Mouse (Mus musculus): ENCODE data around the gene Aprt. TPM values are rescaled to one million over a fixed set of nuclear protein-coding genes. Genes with fewer than 3 reads are reported as not detected.

Gene Aprt
- polyA plus RNA-seq, 2 experiments: 87.5 to 197 TPM

- TF ChIP-seq CTCF (IDR thresholded peaks at IDR 0.05; ENCODE audit: low read depth) (peak; percentile 76), EP300 (IDR thresholded peaks at IDR 0.05; ENCODE audit: low read depth) (no peak)
- Histone ChIP-seq H3K9me3 (ENCODE audit: control insufficient read depth, low read length) (no peaks in the 10 kb centered on the region), H3K36me3 (replicated peaks; ENCODE audit: control insufficient read depth, insufficient read depth, low read depth) (no peaks in the 10 kb centered on the region), H3K4me3 (ENCODE audit: insufficient read depth in 1 of 2, low read depth in 2 of 2, low read length in 2 of 2) (peak within 1 kb of the TSS; percentile 66 to 78), H3K9ac (replicated peaks) (peak within 1 kb of the TSS; percentile 82), H3K27ac (peak within 1 kb of the TSS; percentile 57), H3K4me1 (replicated peaks; ENCODE audit: control insufficient read depth in 2 of 2, insufficient read depth in 2 of 2, low read length in 1 of 2) (peaks cover 7 to 13% of the 10 kb centered on the region in 2 experiments), H3K4me2 (ENCODE audit: low read depth) (peak within 1 kb of the TSS; percentile 88), H3K27me3 (ENCODE audit: control insufficient read depth, insufficient read depth, low read length) (no peaks in the 10 kb centered on the region)
- peak; percentile 94 for ATAC-seq (ENCODE audit: insufficient read depth)
- WGBS (ENCODE audit: insufficient replicate concordance): under 1% methylated on average over 57 of the region's 57 CpGs
- peak; percentile 94 to 95 (median 94) for DNase-seq (ENCODE audit: low read depth in 3 of 3, low spot score in 3 of 3)
These were observed 34.8 kb upstream of the Aprt start, which contains the start of the genes Galns and Trappc2l for GRCm38 (mm10) chr8:122611295-122612133. TSS of gene Galns (minus strand) at chr8:122611463. TSS of gene Trappc2l (plus strand) at chr8:122611640.

GRCm38 (mm10) chr8:122610612-122611277, 34.0 kb upstream of the Aprt start:
- no peak; the same call in 1 of the 2 replicates for ATAC-seq (ENCODE audit: insufficient read depth)
- H3K4me1 ChIP-seq (replicated peaks; ENCODE audit: control insufficient read depth in 2 of 2, insufficient read depth in 2 of 2, low read length in 1 of 2): peaks cover 7 to 13% of the 10 kb centered on the region in 2 experiments
- H3K27ac ChIP-seq: no peak overlapping the region
- 6% methylated on average over 20 of the region's 20 CpGs for WGBS (ENCODE audit: insufficient replicate concordance)
- peak overlapping the region; percentile 60 for H3K9ac ChIP-seq (replicated peaks)
- no peaks in the 10 kb centered on the region for H3K36me3 ChIP-seq (replicated peaks; ENCODE audit: control insufficient read depth, insufficient read depth, low read depth)
- DNase-seq (ENCODE audit: low read depth in 3 of 3, low spot score in 3 of 3): no peak
- peak overlapping the region; percentile 61 to 78 for H3K4me3 ChIP-seq (ENCODE audit: insufficient read depth in 1 of 2, low read depth in 2 of 2, low read length in 2 of 2)
- no peaks in the 10 kb centered on the region for H3K9me3 ChIP-seq (ENCODE audit: control insufficient read depth, low read length)
- no peak for TF ChIP-seq EP300 (IDR thresholded peaks at IDR 0.05; ENCODE audit: low read depth)
- TF ChIP-seq CTCF (IDR thresholded peaks at IDR 0.05; ENCODE audit: low read depth): no peak
- peak overlapping the region; percentile 81 for H3K4me2 ChIP-seq (ENCODE audit: low read depth)
- no peaks in the 10 kb centered on the region for H3K27me3 ChIP-seq (ENCODE audit: control insufficient read depth, insufficient read depth, low read length)

GRCm38 (mm10) chr8:122610209-122610608, 33.5 kb upstream of the Aprt start:
- Histone ChIP-seq H3K4me2 (ENCODE audit: low read depth) (no peak overlapping the region), H3K27ac (no peak overlapping the region), H3K9ac (replicated peaks) (no peak overlapping the region), H3K4me3 (ENCODE audit: insufficient read depth in 1 of 2, low read depth in 2 of 2, low read length in 2 of 2) (no peak overlapping the region; a peak in 1 of 4 replicates), H3K36me3 (replicated peaks; ENCODE audit: control insufficient read depth, insufficient read depth, low read depth) (no peaks in the 10 kb centered on the region), H3K27me3 (ENCODE audit: control insufficient read depth, insufficient read depth, low read length) (no peaks in the 10 kb centered on the region), H3K9me3 (ENCODE audit: control insufficient read depth, low read length) (no peaks in the 10 kb centered on the region), H3K4me1 (replicated peaks; ENCODE audit: control insufficient read depth in 2 of 2, insufficient read depth in 2 of 2, low read length in 1 of 2) (peaks cover 7 to 13% of the 10 kb centered on the region in 2 experiments)
- DNase-seq (ENCODE audit: low read depth in 3 of 3, low spot score in 3 of 3) (no peak), ATAC-seq (ENCODE audit: insufficient read depth) (no peak)
- no peak for TF ChIP-seq CTCF (IDR thresholded peaks at IDR 0.05; ENCODE audit: low read depth)
- TF ChIP-seq EP300 (IDR thresholded peaks at IDR 0.05; ENCODE audit: low read depth): no peak
- 60% methylated on average over 4 of the region's 4 CpGs for WGBS (ENCODE audit: insufficient replicate concordance)

GRCm38 (mm10) chr8:122606810-122607209, 30.1 kb upstream of the Aprt start:
- no peaks in the 10 kb centered on the region for H3K27me3 ChIP-seq (ENCODE audit: control insufficient read depth, insufficient read depth, low read length)
- no peaks in the 10 kb centered on the region for H3K9me3 ChIP-seq (ENCODE audit: control insufficient read depth, low read length)
- no peak overlapping the region for H3K27ac ChIP-seq
- WGBS (ENCODE audit: insufficient replicate concordance): 76% methylated on average over 11 of the region's 12 CpGs
- H3K4me1 ChIP-seq (replicated peaks; ENCODE audit: control insufficient read depth in 2 of 2, insufficient read depth in 2 of 2, low read length in 1 of 2): peaks cover 0 to 3% of the 10 kb centered on the region in 2 experiments; a peak in 1 of 4 replicates
- H3K9ac ChIP-seq (replicated peaks): no peak overlapping the region
- DNase-seq (ENCODE audit: low read depth in 3 of 3, low spot score in 3 of 3): no peak
- no peak for ATAC-seq (ENCODE audit: insufficient read depth)
- H3K4me2 ChIP-seq (ENCODE audit: low read depth): no peak overlapping the region
- no peak overlapping the region for H3K4me3 ChIP-seq (ENCODE audit: insufficient read depth in 1 of 2, low read depth in 2 of 2, low read length in 2 of 2)
- no peak for TF ChIP-seq EP300 (IDR thresholded peaks at IDR 0.05; ENCODE audit: low read depth)
- no peak for TF ChIP-seq CTCF (IDR thresholded peaks at IDR 0.05; ENCODE audit: low read depth)
- H3K36me3 ChIP-seq (replicated peaks; ENCODE audit: control insufficient read depth, insufficient read depth, low read depth): no peaks in the 10 kb centered on the region

DNA sequence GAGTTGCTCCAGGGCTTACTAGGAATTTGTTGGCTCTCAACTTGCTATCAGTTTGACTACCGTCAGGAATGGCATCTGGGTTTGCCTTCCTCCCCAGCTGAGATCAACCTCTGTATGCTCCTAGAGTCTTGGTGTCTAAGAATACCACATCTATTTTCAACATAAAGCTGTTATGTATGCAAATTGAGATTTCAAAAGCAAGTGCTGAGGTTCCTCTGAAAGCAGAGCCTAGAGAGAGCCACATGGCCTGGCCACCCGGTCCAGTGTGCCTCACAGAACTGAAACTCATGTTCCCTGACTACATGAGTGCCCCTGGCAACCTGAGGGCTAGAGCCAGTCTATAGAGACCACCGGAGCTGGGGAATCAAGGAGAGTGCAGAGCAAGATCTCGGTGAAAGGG, 28.7 kb upstream of the Aprt start:
- H3K4me1 ChIP-seq (replicated peaks; ENCODE audit: control insufficient read depth in 2 of 2, insufficient read depth in 2 of 2, low read length in 1 of 2): no peaks in the 10 kb centered on the region
- 66% methylated on average over 4 of the region's 4 CpGs for WGBS (ENCODE audit: insufficient replicate concordance)

More for the DNA sequence above, 28.7 kb upstream of the Aprt start:
- H3K9ac ChIP-seq (replicated peaks): no peak overlapping the region
- no peaks in the 10 kb centered on the region for H3K27me3 ChIP-seq (ENCODE audit: control insufficient read depth, insufficient read depth, low read length)
- ATAC-seq (ENCODE audit: insufficient read depth) (no peak), DNase-seq (ENCODE audit: low read depth in 3 of 3, low spot score in 3 of 3) (no peak)
- H3K4me3 ChIP-seq (ENCODE audit: insufficient read depth in 1 of 2, low read depth in 2 of 2, low read length in 2 of 2): no peak overlapping the region
- TF ChIP-seq EP300 (IDR thresholded peaks at IDR 0.05; ENCODE audit: low read depth): no peak
- no peak for TF ChIP-seq CTCF (IDR thresholded peaks at IDR 0.05; ENCODE audit: low read depth)
- no peaks in the 10 kb centered on the region for H3K36me3 ChIP-seq (replicated peaks; ENCODE audit: control insufficient read depth, insufficient read depth, low read depth)
- H3K4me2 ChIP-seq (ENCODE audit: low read depth): no peak overlapping the region
- H3K9me3 ChIP-seq (ENCODE audit: control insufficient read depth, low read length): no peaks in the 10 kb centered on the region
- H3K27ac ChIP-seq: no peak overlapping the region
